Mouse (Mus musculus) heart, adult 2 months (tissue): ENCODE data around the gene C8b. TPM values are rescaled to one million over a fixed set of nuclear protein-coding genes. Genes with fewer than 3 reads are reported as not detected.

Source experiments
- DNase-seq, 2 experiments: peaks; one replicate each; pipeline ENCODE4 v3.0.0; 2021
- H3K27ac ChIP-seq: fragments of 200-600 bp; 2 replicates; pipeline ENCODE4 v1.8.1; 2022
- H3K27me3 ChIP-seq: fragments of 200-500 bp; 2 replicates; pipeline ENCODE4 v1.6.1; 2012; ENCODE audit warnings: mild to moderate bottlenecking, low read length, inconsistent platforms, mixed read lengths; ENCODE audit not compliant: control insufficient read depth, insufficient read depth
- H3K36me3 ChIP-seq: fragments of 200-500 bp; 2 replicates; pipeline ENCODE4 v1.6.1; 2012; ENCODE audit warnings: low read length, inconsistent platforms; ENCODE audit not compliant: control insufficient read depth, insufficient read depth
- H3K4me1 ChIP-seq: fragments of 200-500 bp; 2 replicates; pipeline ENCODE4 v1.6.1; 2011; ENCODE audit warnings: low read length; ENCODE audit not compliant: control insufficient read depth, insufficient read depth
- H3K4me3 ChIP-seq: fragments of 200-600 bp; 2 replicates; pipeline ENCODE4 v1.8.1; 2022
- H3K79me2 ChIP-seq: fragments of 200-500 bp; replicated peaks from 2 replicates; pipeline ENCODE4 v1.6.1; 2012; ENCODE audit warnings: mild to moderate bottlenecking, inconsistent platforms, low read length, moderate library complexity, mixed read lengths; ENCODE audit not compliant: control insufficient read depth, insufficient read depth
- H3K9ac ChIP-seq: fragments of 200-500 bp; 2 replicates; pipeline ENCODE4 v1.6.1; 2012; ENCODE audit warnings: low read depth, mild to moderate bottlenecking, control low read depth, inconsistent platforms, low read length, mixed read lengths
- CTCF ChIP-seq: fragments of 200-600 bp; IDR thresholded peaks from 2 replicates; pipeline ENCODE4 v1.8.1; 2022; ENCODE audit warnings: antibody characterized with exemption, mild to moderate bottlenecking, moderate library complexity
- EP300 ChIP-seq: fragments of 200-500 bp; IDR thresholded peaks from 2 replicates; pipeline ENCODE4 v1.6.1; 2011; ENCODE audit warnings: low read depth, low read length, control low read depth; ENCODE audit not compliant: insufficient read depth
- POLR2A ChIP-seq: fragments of 200-500 bp; IDR thresholded peaks from 2 replicates; pipeline ENCODE4 v1.6.1; 2011; ENCODE audit warnings: mild to moderate bottlenecking, low read depth, low read length, control low read depth; ENCODE audit not compliant: insufficient read depth
- WGBS: fragments of 180-500 bp; shearing (Covaris S2); methylation state at CpG from one replicate; pipeline ENCODE4 v1.1.7; 2018; 5-methylcytosine and 5-hydroxymethylcytosine counted together
- intact Hi-C: fragments of 180-260 bp; cut with DNase I; formaldehyde crosslinking; loops from one replicate; pipeline ENCODE4 v1.15.1; 2025
- polyA plus RNA-seq: library from polyadenylated mRNA; depleted of rRNA; stranded (reverse); fragments of >200 nt; gene quantifications from 2 replicates; pipeline ENCODE4 v1.2.3, GENCODE M21; 2012; rRNA removed
- total RNA-seq, 2 experiments: library from RNA; stranded (reverse); gene quantifications; 2 replicates each; pipeline ENCODE4 v1.2.3; 2021

C8b gene
- total and polyA plus RNA-seq, 3 experiments = not detected

DNA sequence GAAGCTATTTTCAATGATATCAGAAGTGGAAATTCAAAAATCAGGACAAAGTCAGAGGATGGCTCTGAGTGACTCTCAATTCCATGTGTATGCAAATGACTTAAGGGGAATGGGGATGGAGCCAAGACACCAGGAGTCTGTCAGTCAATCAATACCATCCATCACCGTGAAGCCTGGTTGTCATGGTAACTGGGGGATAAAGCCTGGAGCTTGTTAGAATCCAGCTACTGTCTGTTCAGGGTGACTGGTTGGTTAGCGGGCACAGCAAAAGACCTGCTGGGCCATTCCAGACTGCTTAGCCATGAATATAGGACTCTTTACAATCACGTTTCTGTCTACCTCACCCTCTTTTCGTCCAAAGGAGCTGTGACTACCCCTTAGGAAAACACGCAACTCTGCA lies 69.0 kb downstream of the C8b start:
- no peak overlapping the region for H3K9ac ChIP-seq
- no peak for DNase-seq
- H3K36me3 ChIP-seq = no peaks in the 10 kb centered on the region
- TF ChIP-seq POLR2A (no peak), EP300 (no peak), CTCF (no peak)
- H3K27me3 ChIP-seq = no peaks in the 10 kb centered on the region
- no peak overlapping the region for H3K27ac ChIP-seq
- WGBS = 59% methylated on average over 5 of the region's 5 CpGs
- H3K79me2 ChIP-seq = no peaks in the 10 kb centered on the region
- intact Hi-C loops = no loop called here
- no peaks in the 10 kb centered on the region for H3K4me1 ChIP-seq
- no peak overlapping the region for H3K4me3 ChIP-seq

DNA sequence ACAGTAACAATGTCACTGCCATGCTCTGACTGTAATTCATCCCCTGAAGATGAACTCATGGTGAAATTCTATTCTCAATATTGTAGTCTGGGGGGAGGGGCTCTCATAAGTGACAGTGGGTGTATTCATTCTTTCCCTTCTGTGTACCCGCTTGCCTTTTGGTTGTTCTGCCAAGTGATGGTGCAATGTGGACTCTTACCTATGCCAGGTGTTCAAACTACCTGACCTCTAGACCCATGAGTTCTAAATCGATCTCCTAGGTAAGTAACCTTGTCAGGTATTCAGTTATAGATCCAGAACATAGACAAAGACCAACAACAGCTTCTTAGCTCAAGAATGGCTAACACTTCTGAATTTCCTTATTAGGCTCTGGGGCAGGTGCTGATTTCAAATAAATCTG lies 72.2 kb downstream of the C8b start:
- Histone ChIP-seq H3K4me3 (no peak overlapping the region), H3K36me3 (no peaks in the 10 kb centered on the region), H3K4me1 (no peaks in the 10 kb centered on the region), H3K27me3 (no peaks in the 10 kb centered on the region), H3K79me2 (no peaks in the 10 kb centered on the region), H3K27ac (no peak overlapping the region), H3K9ac (no peak overlapping the region)
- 76% methylated on average over 2 of the region's 2 CpGs for WGBS
- TF ChIP-seq CTCF = no peak
- no peak for TF ChIP-seq POLR2A
- no peak for TF ChIP-seq EP300
- intact Hi-C loops = no loop called here
- DNase-seq = no peak

DNA sequence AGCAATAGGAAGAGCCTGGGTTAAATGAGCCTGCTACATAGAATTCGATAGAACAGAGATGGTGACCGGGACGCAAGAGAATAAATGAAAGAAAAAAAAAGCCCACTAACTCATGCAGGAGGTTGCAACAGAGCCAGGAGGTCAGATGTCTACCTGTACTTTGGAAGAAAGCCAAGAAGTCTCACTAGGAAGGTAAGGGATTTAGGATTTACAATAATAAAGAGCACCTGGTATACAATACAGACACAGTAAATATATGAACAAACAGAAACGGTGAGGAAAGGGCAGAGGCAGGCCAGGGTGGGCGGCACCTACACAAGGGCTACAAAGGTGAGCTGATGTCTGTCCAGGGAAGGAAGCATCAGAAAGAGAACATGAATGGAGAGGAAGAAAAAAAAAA lies 76.1 kb downstream of the C8b start:
- no peaks in the 10 kb centered on the region for H3K36me3 ChIP-seq
- 85% methylated on average over 5 of the region's 5 CpGs for WGBS
- H3K27me3 ChIP-seq = no peaks in the 10 kb centered on the region
- no peak for TF ChIP-seq CTCF
- no peak for TF ChIP-seq EP300
- TF ChIP-seq POLR2A = no peak
- no peak overlapping the region for H3K4me3 ChIP-seq
- H3K9ac ChIP-seq = no peak overlapping the region
- no peak overlapping the region for H3K27ac ChIP-seq
- H3K4me1 ChIP-seq = no peaks in the 10 kb centered on the region
- intact Hi-C loops = no loop called here
- DNase-seq = no peak
- no peaks in the 10 kb centered on the region for H3K79me2 ChIP-seq

DNA sequence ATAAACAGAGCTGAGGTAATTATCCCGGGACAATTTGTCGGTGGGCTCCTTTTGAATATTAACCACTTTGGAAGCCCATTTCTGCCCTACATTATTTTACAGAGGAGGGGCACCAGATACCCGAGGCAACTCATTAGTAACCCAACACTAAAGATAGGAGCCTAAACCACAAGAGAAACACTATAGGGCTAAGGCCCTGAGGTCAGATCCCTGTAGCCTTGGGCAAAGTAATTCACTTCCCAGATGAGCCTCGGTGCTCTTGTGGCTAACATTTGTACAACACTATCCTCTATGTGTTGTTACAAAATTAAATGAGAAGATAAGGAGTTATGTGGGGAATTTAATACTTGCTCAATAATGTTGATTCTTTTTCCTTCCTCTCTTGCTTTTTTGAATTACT lies 77.4 kb downstream of the C8b start:
- Histone ChIP-seq H3K4me1 (no peaks in the 10 kb centered on the region), H3K27ac (no peak overlapping the region), H3K36me3 (no peaks in the 10 kb centered on the region), H3K4me3 (no peak overlapping the region), H3K27me3 (no peaks in the 10 kb centered on the region), H3K79me2 (no peaks in the 10 kb centered on the region), H3K9ac (no peak overlapping the region)
- intact Hi-C loops = no loop called here
- DNase-seq = no peak
- TF ChIP-seq POLR2A = no peak
- 77% methylated on average over 4 of the region's 4 CpGs for WGBS

Other genes with a start within 250 kb of the C8b start
- not detected for gene Gm17662, start 91.0 kb downstream of the C8b start, total RNA-seq
- not detected in 2 replicates for gene Gm17662, start 91.0 kb downstream of the C8b start, polyA plus RNA-seq
- gene C8a, start 110.1 kb downstream of the C8b start, total RNA-seq = not detected
- gene C8a, start 110.1 kb downstream of the C8b start, polyA plus RNA-seq = not detected in 2 replicates
- gene Fyb2, start 147.1 kb downstream of the C8b start, total RNA-seq = not detected
- not detected in 2 replicates for gene Fyb2, start 147.1 kb downstream of the C8b start, polyA plus RNA-seq